Mouse (Mus musculus) cerebellum, adult 2 months (tissue): ENCODE results near the gene Prss56. TPM values are rescaled to one million over a fixed set of nuclear protein-coding genes. Genes with fewer than 3 reads are reported as not detected.

Experiments used
- DNase-seq, 2 experiments: peaks; one replicate each; pipeline ENCODE4 v3.0.0; 2021
- H3K27ac ChIP-seq: fragments of 200-500 bp; 2 replicates; pipeline ENCODE4 v1.5.1; 2012; ENCODE audit warnings: low read length, control low read depth, inconsistent platforms; ENCODE audit not compliant: insufficient read depth
- H3K27me3 ChIP-seq: fragments of 200-500 bp; 2 replicates; pipeline ENCODE4 v1.6.1; 2012; ENCODE audit warnings: inconsistent platforms, mild to moderate bottlenecking, low read length, moderate library complexity; ENCODE audit not compliant: control insufficient read depth, insufficient read depth
- H3K4me1 ChIP-seq: fragments of 200-500 bp; 2 replicates; pipeline ENCODE4 v1.6.1; 2011; ENCODE audit warnings: low read length; ENCODE audit not compliant: control insufficient read depth, insufficient read depth
- H3K4me3 ChIP-seq: fragments of 200-500 bp; replicated peaks from 2 replicates; pipeline ENCODE3; 2011; ENCODE audit warnings: mild to moderate bottlenecking, low read depth, low read length, control low read depth; ENCODE audit not compliant: insufficient read depth
- CTCF ChIP-seq: fragments of 200-500 bp; IDR thresholded peaks from 2 replicates; pipeline ENCODE4 v1.5.1; 2011; ENCODE audit warnings: low read depth, mild to moderate bottlenecking, control low read depth, low read length, moderate library complexity, borderline replicate concordance; ENCODE audit not compliant: insufficient read depth
- POLR2A ChIP-seq: fragments of 200-500 bp; IDR thresholded peaks from 2 replicates; pipeline ENCODE4 v1.6.1; 2011; ENCODE audit warnings: low read length, control low read depth, borderline replicate concordance; ENCODE audit not compliant: insufficient read depth
- WGBS: fragments of 180-500 bp; shearing (Covaris S2); methylation state at CpG from one replicate; pipeline ENCODE4 v1.1.7; 2018; 5-methylcytosine and 5-hydroxymethylcytosine counted together
- polyA plus RNA-seq: library from polyadenylated mRNA; depleted of rRNA; stranded (reverse); fragments of >200 nt; gene quantifications from 2 replicates; pipeline ENCODE4 v1.2.3, GENCODE M21; 2012

The Prss56 gene
- polyA plus RNA-seq, 1 experiment = 0.10 TPM

- 70% methylated on average over 9 of the region's 9 CpGs for WGBS
- no peak overlapping the region for H3K4me3 ChIP-seq
- no peak for TF ChIP-seq CTCF
- TF ChIP-seq POLR2A = no peak
- DNase-seq = no peak
- H3K27me3 ChIP-seq = peaks cover 1% of the 10 kb centered on the region; the same call in 1 of the 2 replicates
- H3K27ac ChIP-seq = no peak overlapping the region
- no peaks in the 10 kb centered on the region; the same call in 1 of the 2 replicates for H3K4me1 ChIP-seq
These were observed 10.8 kb upstream of the Prss56 start for GRCm38 (mm10) chr1:87172316-87172715.

GRCm38 (mm10) chr1:87174006-87174955 is 8.8 kb upstream of the Prss56 start:
- WGBS = 20% methylated on average over 28 of the region's 28 CpGs
- Histone ChIP-seq H3K27ac (no peak overlapping the region), H3K27me3 (peaks cover 1% of the 10 kb centered on the region; the same call in 1 of the 2 replicates), H3K4me1 (no peaks in the 10 kb centered on the region), H3K4me3 (no peak overlapping the region)
- DNase-seq = peak; percentile 17 to 52
- TF ChIP-seq POLR2A (no peak), CTCF (peak; percentile 62)

GRCm38 (mm10) chr1:87175852-87176292 is 7.2 kb upstream of the Prss56 start:
- no peak for DNase-seq
- 18% methylated on average over 11 of the region's 11 CpGs for WGBS
- Histone ChIP-seq H3K27ac (no peak overlapping the region), H3K4me3 (no peak overlapping the region), H3K4me1 (no peaks in the 10 kb centered on the region), H3K27me3 (no peaks in the 10 kb centered on the region; the same call in 1 of the 2 replicates)
- TF ChIP-seq POLR2A (no peak), CTCF (no peak)

DNA sequence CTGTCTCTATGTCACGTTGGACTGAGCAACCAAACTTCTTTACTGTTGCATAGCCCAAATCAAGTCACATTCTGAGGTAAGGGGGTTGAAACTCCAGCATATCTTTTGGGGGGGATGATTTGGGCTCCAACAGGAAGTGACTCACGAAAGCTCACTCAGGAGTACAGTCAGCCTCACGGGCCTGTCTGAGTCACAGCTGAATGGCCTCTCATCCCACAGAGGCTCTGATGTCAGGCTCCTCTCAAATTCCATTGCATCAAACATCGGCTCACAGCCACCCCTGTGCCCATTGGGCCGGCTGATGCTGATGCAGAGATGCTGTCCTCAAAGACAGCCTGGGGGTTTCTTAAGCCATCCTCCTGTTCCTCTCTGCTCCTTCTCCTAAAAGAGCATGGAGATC is 2.2 kb upstream of the Prss56 start:
- Histone ChIP-seq H3K27ac (no peak overlapping the region), H3K4me1 (no peaks in the 10 kb centered on the region), H3K4me3 (no peak overlapping the region), H3K27me3 (no peaks in the 10 kb centered on the region)
- no peak for DNase-seq
- 69% methylated on average over 5 of the region's 5 CpGs for WGBS
- no peak for TF ChIP-seq CTCF
- TF ChIP-seq POLR2A = no peak

DNA sequence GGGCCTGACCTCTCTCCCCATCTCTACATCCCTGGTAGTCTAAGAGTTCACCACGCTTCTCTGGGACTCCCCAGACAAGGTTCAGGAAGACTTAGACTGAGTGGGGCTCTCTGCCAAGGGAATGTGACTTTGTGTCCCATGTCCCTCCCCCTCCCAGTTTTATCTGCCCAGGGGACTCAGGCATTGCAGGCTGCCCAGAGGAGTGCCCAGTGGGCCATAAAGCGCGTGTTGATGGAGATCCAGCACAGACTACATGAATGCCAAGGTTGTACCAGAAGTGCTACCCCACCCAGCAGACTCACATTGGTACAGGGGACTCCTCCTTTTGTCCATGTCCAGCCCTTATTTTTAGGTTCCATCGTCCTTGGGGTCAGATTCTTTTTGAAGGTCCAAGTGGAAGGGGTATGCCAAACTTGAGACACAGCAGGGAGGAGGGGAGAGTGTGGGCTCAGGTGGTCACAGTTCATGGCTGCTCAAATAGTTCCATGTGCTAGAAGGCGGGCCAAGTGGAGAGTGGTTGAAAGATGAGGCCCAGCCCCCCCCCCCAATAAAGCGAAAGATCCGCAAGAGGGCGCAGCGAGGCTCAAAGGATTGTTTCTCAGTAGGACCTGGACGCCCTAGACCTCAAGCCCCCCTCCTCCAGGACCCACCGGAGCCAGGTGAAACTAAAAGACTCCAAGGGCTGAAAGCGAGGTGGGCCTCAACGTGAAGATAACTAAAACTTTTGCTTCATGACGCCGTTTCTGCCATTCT is 1.1 kb downstream of the Prss56 start:
- H3K4me1 ChIP-seq = no peaks in the 10 kb centered on the region
- WGBS = 28% methylated on average over 15 of the region's 15 CpGs
- no peak for DNase-seq
- H3K4me3 ChIP-seq = no peak overlapping the region
- no peak overlapping the region for H3K27ac ChIP-seq
- no peaks in the 10 kb centered on the region for H3K27me3 ChIP-seq
- TF ChIP-seq POLR2A = no peak
- TF ChIP-seq CTCF = no peak

GRCm38 (mm10) chr1:87184751-87185139 is 1.6 kb downstream of the Prss56 start:
- Histone ChIP-seq H3K27ac (no peak overlapping the region), H3K4me3 (no peak overlapping the region)
- 3% methylated on average over 20 of the region's 20 CpGs for WGBS

DNA sequence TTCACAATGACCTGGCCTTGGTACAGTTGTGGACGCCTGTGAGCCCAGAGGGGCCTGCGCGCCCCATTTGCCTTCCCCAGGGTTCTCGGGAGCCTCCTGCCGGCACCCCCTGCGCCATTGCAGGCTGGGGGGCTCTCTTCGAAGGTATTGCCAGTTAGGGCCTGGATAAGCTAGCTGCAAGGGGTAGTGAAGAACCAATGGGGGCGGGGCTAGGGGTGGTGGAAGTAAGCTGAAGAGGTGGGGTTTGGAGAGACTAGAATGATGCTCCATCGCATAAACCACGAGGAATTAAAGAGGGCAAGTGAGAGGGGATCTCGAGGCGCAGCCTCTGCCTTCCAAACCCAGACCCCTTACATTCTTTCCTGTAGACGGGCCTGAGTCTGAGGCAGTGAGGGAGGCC is 2.4 kb downstream of the Prss56 start:
- DNase-seq = no peak
- 28% methylated on average over 13 of the region's 13 CpGs for WGBS
- H3K27ac ChIP-seq = no peak overlapping the region
- no peaks in the 10 kb centered on the region for H3K27me3 ChIP-seq
- no peak overlapping the region for H3K4me3 ChIP-seq
- TF ChIP-seq CTCF (no peak), POLR2A (no peak)
- no peaks in the 10 kb centered on the region for H3K4me1 ChIP-seq

More at GRCm38 (mm10) chr1:87184751-87185139, 1.6 kb downstream of the Prss56 start:
- H3K27me3 ChIP-seq = no peaks in the 10 kb centered on the region
- TF ChIP-seq CTCF (peak; percentile 74), POLR2A (no peak)
- no peaks in the 10 kb centered on the region for H3K4me1 ChIP-seq
- peak; percentile 51 to 69 for DNase-seq
